Mouse (Mus musculus) heart, embryonic 11.5 days (tissue): ENCODE measurements around the gene Gm10837. TPM values are rescaled to one million over a fixed set of nuclear protein-coding genes. Genes with fewer than 3 reads are reported as not detected.
"Not testable (repeated sequence)": the region's sequence is repeated elsewhere in the genome, so short reads cannot be mapped to it uniquely, and the experiment has no call there.

Experiments
- ATAC-seq: fragments of 200-750 bp; cut with Nextera tagmentation; replicated peaks from 2 replicates; pipeline ENCODE4 v1.8.0; 2017; ENCODE audit warnings: moderate library complexity; ENCODE audit not compliant: insufficient number of reproducible peaks, low FRiP score, low TSS enrichment
- H3K27ac ChIP-seq: fragments of 300-500 bp; sonication (generic); 2 replicates; pipeline ENCODE4 v1.5.1; 2014; ENCODE audit warnings: mild to moderate bottlenecking, low read depth, low read length
- H3K27me3 ChIP-seq: fragments of 300-500 bp; sonication (generic); 2 replicates; pipeline ENCODE4 v1.6.1; 2014; ENCODE audit warnings: mild to moderate bottlenecking, low read length, mixed read lengths; ENCODE audit not compliant: control insufficient read depth, insufficient read depth
- H3K36me3 ChIP-seq: fragments of 300-500 bp; sonication (generic); 2 replicates; pipeline ENCODE4 v1.6.1; 2014; ENCODE audit warnings: mild to moderate bottlenecking, low read length, moderate library complexity, mixed read lengths; ENCODE audit not compliant: control insufficient read depth, insufficient read depth
- H3K4me1 ChIP-seq: fragments of 300-500 bp; sonication (generic); 2 replicates; pipeline ENCODE4 v1.6.1; 2014; ENCODE audit warnings: low read length; ENCODE audit not compliant: control insufficient read depth, insufficient read depth
- H3K4me2 ChIP-seq: fragments of 300-500 bp; sonication (generic); 2 replicates; pipeline ENCODE4 v1.6.1; 2014; ENCODE audit warnings: mild to moderate bottlenecking, moderate library complexity
- H3K4me3 ChIP-seq: fragments of 300-500 bp; sonication (generic); 2 replicates; pipeline ENCODE4 v1.5.1; 2014; ENCODE audit warnings: low read depth, low read length
- H3K9ac ChIP-seq: fragments of 300-500 bp; sonication (generic); 2 replicates; pipeline ENCODE4 v1.6.1; 2014; ENCODE audit warnings: mild to moderate bottlenecking, low read depth, low read length, moderate library complexity
- H3K9me3 ChIP-seq: fragments of 300-500 bp; sonication (generic); replicated peaks from 2 replicates; pipeline ENCODE4 v1.6.1; 2016; ENCODE audit warnings: low read length; ENCODE audit not compliant: control insufficient read depth
- WGBS: fragments of 180-500 bp; shearing (Covaris S2); extraction: QIAGEN DNeasy Blood & Tissue Kit; methylation state at CpG from one replicate; pipeline ENCODE4 v1.1.7; 2014; ENCODE audit not compliant: insufficient replicate concordance; 5-methylcytosine and 5-hydroxymethylcytosine counted together
- polyA plus RNA-seq: library from polyadenylated mRNA; unstranded; fragments of >200 nt; fragmentation: Nextera tagmentation; extraction: Ambion mirVana; gene quantifications from 2 replicates; pipeline ENCODE4 v1.2.1, GENCODE M21; 2014

Gene Gm10837
- polyA plus RNA-seq, 1 experiment from 2014 or later = 0.10 TPM

GRCm38 (mm10) chr14:122453996-122454738 lies 36.2 kb upstream of the Gm10837 start:
- no peak for ATAC-seq
- Histone ChIP-seq H3K4me3 (no peak overlapping the region), H3K27ac (no peak overlapping the region), H3K36me3 (no peaks in the 10 kb centered on the region), H3K4me2 (peak overlapping the region; percentile 67), H3K9ac (no peak overlapping the region), H3K27me3 (peaks cover 68% of the 10 kb centered on the region), H3K4me1 (peaks cover 14% of the 10 kb centered on the region), H3K9me3 (no peaks in the 10 kb centered on the region)
- WGBS = 20% methylated on average over 12 of the region's 12 CpGs

GRCm38 (mm10) chr14:122454901-122455561 lies 35.4 kb upstream of the Gm10837 start:
- WGBS = 65% methylated on average over 10 of the region's 10 CpGs
- peaks cover 62% of the 10 kb centered on the region for H3K27me3 ChIP-seq
- no peak overlapping the region for H3K4me3 ChIP-seq
- H3K27ac ChIP-seq = no peak overlapping the region
- ATAC-seq = no peak
- H3K9me3 ChIP-seq = no peaks in the 10 kb centered on the region
- no peaks in the 10 kb centered on the region for H3K36me3 ChIP-seq
- H3K4me1 ChIP-seq = peaks cover 14% of the 10 kb centered on the region
- no peak overlapping the region for H3K9ac ChIP-seq
- no peak overlapping the region for H3K4me2 ChIP-seq

GRCm38 (mm10) chr14:122455562-122455958 lies 34.8 kb upstream of the Gm10837 start:
- Histone ChIP-seq H3K4me2 (no peak overlapping the region), H3K9me3 (no peaks in the 10 kb centered on the region), H3K27me3 (peaks cover 61% of the 10 kb centered on the region), H3K4me3 (no peak overlapping the region), H3K9ac (no peak overlapping the region), H3K4me1 (peaks cover 10% of the 10 kb centered on the region), H3K27ac (no peak overlapping the region), H3K36me3 (no peaks in the 10 kb centered on the region)
- ATAC-seq = no peak
- 78% methylated on average over 4 of the region's 4 CpGs for WGBS

DNA sequence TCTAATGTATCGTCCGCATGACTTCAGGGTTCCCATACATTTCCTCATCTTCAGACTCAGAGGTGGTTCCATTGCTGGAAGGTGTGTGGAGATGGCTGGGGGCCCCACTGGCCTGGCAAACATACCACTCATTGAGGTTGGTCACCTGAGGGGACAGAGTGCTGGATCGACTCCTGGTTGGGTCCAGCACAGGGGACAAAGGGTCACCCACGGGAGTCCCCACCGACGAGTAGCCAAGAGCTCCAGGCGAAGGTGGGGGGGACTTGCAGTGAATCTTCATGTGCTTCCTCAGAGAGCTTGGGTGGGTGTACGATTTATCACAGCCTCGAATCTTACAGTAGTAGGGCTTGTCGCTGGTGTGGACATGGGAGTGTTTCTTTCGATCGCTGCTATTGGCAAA lies 31.1 kb upstream of the Gm10837 start:
- ATAC-seq, H3K4me1 ChIP-seq, H3K4me3 ChIP-seq, H3K9me3 ChIP-seq, H3K36me3 ChIP-seq, H3K9ac ChIP-seq, H3K27ac ChIP-seq, H3K4me2 ChIP-seq: not testable (repeated sequence)
- peaks cover 53% of the 10 kb centered on the region for H3K27me3 ChIP-seq
- WGBS = 80% methylated on average over 7 of the region's 12 CpGs

DNA sequence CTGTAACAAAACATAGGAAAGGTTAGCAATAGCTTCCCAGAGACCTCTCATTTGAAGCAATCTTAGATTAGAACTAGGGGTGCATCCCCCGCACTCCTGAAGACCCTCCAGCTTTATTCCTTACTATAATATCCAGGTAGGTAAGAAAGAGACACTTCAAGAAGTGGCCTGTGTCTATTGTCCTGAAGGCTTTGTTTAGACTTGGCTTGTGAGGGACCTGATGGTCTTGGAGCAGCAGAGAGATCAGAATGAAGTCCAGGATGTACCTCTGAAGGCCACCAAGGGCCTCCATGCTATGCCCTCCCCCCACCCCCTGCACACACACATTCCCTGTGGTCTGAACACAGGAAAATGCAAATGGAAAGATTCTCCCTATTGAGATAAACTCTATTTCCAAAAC lies 30.6 kb upstream of the Gm10837 start:
- no peak overlapping the region for H3K27ac ChIP-seq
- no peak for ATAC-seq
- peaks cover 11% of the 10 kb centered on the region; the same call in 1 of the 2 replicates for H3K4me1 ChIP-seq
- 90% methylated on average over 1 of the region's 1 CpGs for WGBS
- H3K27me3 ChIP-seq = peaks cover 54% of the 10 kb centered on the region
- H3K4me2 ChIP-seq = no peak overlapping the region
- no peaks in the 10 kb centered on the region for H3K36me3 ChIP-seq
- H3K4me3 ChIP-seq = no peak overlapping the region
- no peak overlapping the region for H3K9ac ChIP-seq
- no peaks in the 10 kb centered on the region for H3K9me3 ChIP-seq

GRCm38 (mm10) chr14:122460226-122460625 lies 30.2 kb upstream of the Gm10837 start:
- Histone ChIP-seq H3K27me3 (peaks cover 54% of the 10 kb centered on the region), H3K4me1 (peaks cover 16% of the 10 kb centered on the region; the same call in 1 of the 2 replicates), H3K9me3 (no peaks in the 10 kb centered on the region), H3K9ac (no peak overlapping the region), H3K36me3 (no peaks in the 10 kb centered on the region), H3K27ac (no peak overlapping the region), H3K4me3 (no peak overlapping the region), H3K4me2 (no peak overlapping the region)
- ATAC-seq = no peak
- WGBS = 50% methylated on average over 5 of the region's 5 CpGs

DNA sequence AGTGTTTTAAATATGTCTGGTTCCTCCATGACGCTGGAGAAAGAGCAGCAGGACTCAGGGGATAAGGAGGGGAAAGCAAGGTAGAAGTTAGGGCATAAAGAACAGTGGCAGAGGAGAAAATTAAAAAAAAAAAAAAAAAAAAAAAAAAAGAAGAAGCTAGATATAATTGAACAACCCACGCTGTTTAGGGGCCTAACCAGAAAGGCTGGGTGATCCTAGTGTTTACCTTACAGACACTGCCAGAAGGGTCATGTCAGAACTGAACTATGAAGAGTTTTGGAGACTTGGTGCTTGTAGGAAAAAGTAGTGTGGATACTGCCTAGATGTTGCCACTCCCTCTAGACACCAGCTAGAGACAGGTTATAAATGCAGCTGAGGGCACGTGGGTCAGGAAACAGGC lies 28.9 kb upstream of the Gm10837 start:
- 54% methylated on average over 3 of the region's 3 CpGs for WGBS
- Histone ChIP-seq H3K9ac (no peak overlapping the region), H3K4me1 (peaks cover 16% of the 10 kb centered on the region; the same call in 1 of the 2 replicates), H3K27me3 (peaks cover 58% of the 10 kb centered on the region), H3K27ac (no peak overlapping the region), H3K4me3 (no peak overlapping the region), H3K4me2 (no peak overlapping the region), H3K36me3 (no peaks in the 10 kb centered on the region), H3K9me3 (no peaks in the 10 kb centered on the region)
- no peak for ATAC-seq

DNA sequence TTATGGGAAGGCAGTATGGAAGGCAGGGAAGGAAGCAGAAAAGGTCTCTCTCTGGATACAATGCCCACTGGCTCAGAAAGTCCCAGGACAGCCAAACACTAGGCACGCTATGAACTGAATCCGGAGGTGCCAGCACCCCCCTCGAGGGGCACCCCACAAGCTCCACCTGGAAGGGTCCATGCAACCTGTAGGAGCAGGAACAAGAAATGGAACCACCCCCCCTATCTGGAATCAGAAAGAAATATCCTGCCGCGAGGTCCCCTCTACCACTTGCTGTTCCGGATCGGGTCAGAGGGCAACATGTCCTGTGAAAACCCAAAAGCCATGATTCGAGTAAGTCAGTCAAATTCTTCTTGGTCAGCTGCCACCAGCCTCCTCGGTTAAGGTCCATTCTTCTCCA lies 28.4 kb upstream of the Gm10837 start:
- Histone ChIP-seq H3K9ac (no peak overlapping the region), H3K4me2 (no peak overlapping the region), H3K36me3 (no peaks in the 10 kb centered on the region), H3K27ac (no peak overlapping the region), H3K4me3 (no peak overlapping the region), H3K4me1 (peaks cover 16% of the 10 kb centered on the region; the same call in 1 of the 2 replicates), H3K9me3 (no peaks in the 10 kb centered on the region), H3K27me3 (peaks cover 62% of the 10 kb centered on the region)
- 28% methylated on average over 9 of the region's 9 CpGs for WGBS
- no peak for ATAC-seq
